Mouse (Mus musculus) erythroblast, embryonic 14.5 days (primary cell): ENCODE data around the gene Gm14401.
"Not testable (repeated sequence)": the region's sequence is repeated elsewhere in the genome, so short reads cannot be mapped to it uniquely, and the experiment has no call there.

ENCODE experiments used
- GATA1 ChIP-seq: IDR thresholded peaks from 2 replicates; pipeline ENCODE4 v1.6.1; 2012; ENCODE audit warnings: low read length, inconsistent platforms, mixed read lengths
- TAL1 ChIP-seq: IDR thresholded peaks from 3 replicates; pipeline ENCODE4 v1.6.1; 2012; ENCODE audit warnings: low read length, inconsistent platforms, mixed read lengths

GRCm38 (mm10) chr2:177109086-177109485 is 35.0 kb downstream of the Gm14401 start:
- TF ChIP-seq TAL1, GATA1: not testable (repeated sequence)
